In genomic region chr11:116656348-116657191, GRCm38 (mm10) we compare ENCODE assay signal across 8 mouse cellular contexts. TPM values are rescaled to one million over a fixed set of nuclear protein-coding genes. Genes with fewer than 3 reads are reported as not detected.
A peak's percentile ranks its signal among the peaks of the same experiment; 100 is the strongest.
DNase-seq lines count a peak whose midpoint lies in the region; ATAC-seq and TF ChIP-seq lines count a peak whose summit lies in the region.

No protein-coding gene starts in this region.

- H3K27me3 ChIP-seq in E14TG2a.4 (ENCODE audit: insufficient read depth, low read length) = peaks cover 62% of the 10 kb centered on the region
- H3K27me3 ChIP-seq in hindbrain, postnatal 0 days (ENCODE audit: insufficient read depth, low read length) = no peaks in the 10 kb centered on the region

- H3K4me2 ChIP-seq in hindbrain, postnatal 0 days (ENCODE audit: low read depth, low read length) = no peak overlapping the region

- no peak for ATAC-seq in hindbrain, postnatal 0 days

- no peak overlapping the region for H3K9ac ChIP-seq in hindbrain, postnatal 0 days (replicated peaks; ENCODE audit: low read length)

- peaks cover 80% of the 10 kb centered on the region for H3K4me1 ChIP-seq in E14TG2a.4 (replicated peaks; ENCODE audit: low read depth, low read length)
- peaks cover 35% of the 10 kb centered on the region for H3K4me1 ChIP-seq in hindbrain, postnatal 0 days (ENCODE audit: insufficient read depth, low read length)

- DNase-seq in gastrocnemius, postnatal 10 days = peak; percentile 18
- DNase-seq in gastrocnemius, postnatal 36 days = no peak
- peak; percentile 85 for DNase-seq in cerebellum, postnatal 36 days
- no peak for DNase-seq in hindbrain, postnatal 0 days (ENCODE audit: low spot score)
- DNase-seq in right cerebral cortex, postnatal 36 days (ENCODE audit: low spot score in 2 of 2) = no peak
- no peak for DNase-seq in layer of hippocampus, adult 11-12 months (ENCODE audit: low spot score)
- DNase-seq in spleen, adult 18-20 months = no peak

- peak overlapping the region; percentile 62; the same call in 1 of the 2 replicates for H3K27ac ChIP-seq in hindbrain, postnatal 0 days

- intact Hi-C loops in gastrocnemius, postnatal 36 days (cut with DNase I) = no loop called here

- H3K9me3 ChIP-seq in E14TG2a.4 (ENCODE audit: low read length) = no peaks in the 10 kb centered on the region
- no peaks in the 10 kb centered on the region for H3K9me3 ChIP-seq in hindbrain, postnatal 0 days (ENCODE audit: low read length)

- WGBS in hindbrain, postnatal 0 days = 45% methylated on average over 16 of the region's 16 CpGs

- no peaks in the 10 kb centered on the region for H3K36me3 ChIP-seq in E14TG2a.4 (ENCODE audit: insufficient read depth, low read length)
- no peaks in the 10 kb centered on the region for H3K36me3 ChIP-seq in hindbrain, postnatal 0 days (ENCODE audit: insufficient read depth, low read length)

- H3K4me3 ChIP-seq in E14TG2a.4 (replicated peaks; ENCODE audit: low read length) = peak overlapping the region; percentile 76
- H3K4me3 ChIP-seq in hindbrain, postnatal 0 days (ENCODE audit: low read length) = no peak overlapping the region

- TF ChIP-seq CTCF in E14TG2a.4 (conservative IDR thresholded peaks at IDR 0.05; ENCODE audit: low read length) = no peak
- no peak for TF ChIP-seq CTCF in hindbrain, postnatal 0 days (IDR thresholded peaks at IDR 0.05; ENCODE audit: low read depth)

RNA-seq across cellular contexts. Expression of gene Cygb, which starts 2.5 kb away (rescaled TPM):
- total RNA-seq in gastrocnemius, postnatal 10 days (2021) = 10 to 100 TPM; 26.6 to 30.3 TPM
- 10 to 100 TPM in 1 of 2 experiments, 1 to 10 TPM in 1; 8.4 to 13.6 TPM for total RNA-seq in gastrocnemius, postnatal 36 days (2021)
- total RNA-seq in hindbrain, postnatal 0 days (2014; rRNA removed) = 48.4 and 54.7 TPM in 2 replicates
- polyA plus RNA-seq in hindbrain, postnatal 0 days (2015; fragmentation: Nextera tagmentation; extraction: Ambion mirVana) = 46.0 and 48.1 TPM in 2 replicates

RNA-seq across cellular contexts. Expression of gene Prcd, which starts 3.2 kb away (rescaled TPM):
- under 1 TPM in 1 of 2 experiments, not detected in 1; 0.81 TPM for total RNA-seq in gastrocnemius, postnatal 10 days (2021)
- total RNA-seq in gastrocnemius, postnatal 36 days (2021) = under 1 TPM; 0.46 to 0.74 TPM
- 1.2 and 1.3 TPM in 2 replicates for total RNA-seq in hindbrain, postnatal 0 days (2014; rRNA removed)
- 5.3 and 6.4 TPM in 2 replicates for polyA plus RNA-seq in hindbrain, postnatal 0 days (2015; fragmentation: Nextera tagmentation; extraction: Ambion mirVana)

RNA-seq across cellular contexts. Expression of gene Rhbdf2, which starts 29.8 kb away (rescaled TPM):
- 1 to 10 TPM; 5.2 to 8.4 TPM for total RNA-seq in gastrocnemius, postnatal 10 days (2021)
- 10 to 100 TPM in 1 of 2 experiments, 1 to 10 TPM in 1; 9.4 to 10.2 TPM for total RNA-seq in gastrocnemius, postnatal 36 days (2021)
- 3.8 and 4.0 TPM in 2 replicates for total RNA-seq in hindbrain, postnatal 0 days (2014; rRNA removed)
- polyA plus RNA-seq in hindbrain, postnatal 0 days (2015; fragmentation: Nextera tagmentation; extraction: Ambion mirVana) = 1.1 and 1.6 TPM in 2 replicates

Comparison
In these comparisons a context has a peak if more than half of its experiments do, and no peak if none do; other contexts are left out.
1. DNase-seq: peak in gastrocnemius, postnatal 10 days (single experiment) and cerebellum, postnatal 36 days (2 of 2); none in gastrocnemius, postnatal 36 days (0 of 2), hindbrain, postnatal 0 days (single experiment), right cerebral cortex, postnatal 36 days (0 of 2), layer of hippocampus, adult 11-12 months (single experiment) and spleen, adult 18-20 months (0 of 2).